Mouse (Mus musculus) kidney, postnatal 10 days (tissue): ENCODE data around the gene Dgkd.

Experiments used
- DNase-seq: peaks from one replicate; pipeline ENCODE4 v3.0.0; 2021; ENCODE audit warnings: mixed read lengths

Dgkd gene

DNA sequence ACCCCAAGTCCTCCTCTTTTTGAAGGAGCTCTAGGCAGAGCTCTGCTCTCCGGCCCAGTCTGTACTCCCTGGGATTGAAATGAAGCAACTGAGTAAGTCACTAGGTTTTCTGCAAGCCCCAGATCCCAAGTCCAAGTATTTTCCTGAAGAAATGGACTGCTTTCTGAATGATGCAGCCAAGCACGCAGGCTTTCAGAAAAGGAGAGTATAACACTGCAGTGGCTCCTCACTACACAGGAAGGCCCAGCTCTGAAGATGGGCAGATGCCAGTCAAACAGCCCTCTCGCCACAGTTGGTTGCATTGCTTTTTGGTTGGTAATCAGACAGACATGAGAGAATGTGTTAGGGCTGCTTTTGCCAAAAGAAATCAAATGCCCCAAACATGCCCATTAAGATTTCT lies 98.6 kb downstream of the Dgkd start:
- no peak for DNase-seq

DNA sequence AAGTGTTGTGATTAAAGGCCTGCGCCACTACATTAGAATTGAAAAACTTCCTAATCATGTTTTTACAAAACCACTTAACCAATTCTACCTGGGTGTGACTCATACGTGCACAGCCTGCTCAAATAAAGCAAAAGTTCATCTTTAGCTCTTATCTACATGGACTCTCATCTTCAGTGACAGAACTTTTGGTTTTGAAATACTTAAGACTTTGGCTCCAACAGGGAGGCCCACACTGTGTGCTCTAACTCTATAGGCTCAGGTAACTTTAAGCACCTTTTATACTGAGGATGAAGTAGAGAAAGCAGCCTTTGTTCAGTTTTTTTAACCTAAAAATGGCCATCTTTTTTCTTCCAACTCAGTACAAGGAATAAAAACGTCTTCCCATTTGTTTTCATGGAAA lies 100.0 kb downstream of the Dgkd start:
- no peak for DNase-seq

DNA sequence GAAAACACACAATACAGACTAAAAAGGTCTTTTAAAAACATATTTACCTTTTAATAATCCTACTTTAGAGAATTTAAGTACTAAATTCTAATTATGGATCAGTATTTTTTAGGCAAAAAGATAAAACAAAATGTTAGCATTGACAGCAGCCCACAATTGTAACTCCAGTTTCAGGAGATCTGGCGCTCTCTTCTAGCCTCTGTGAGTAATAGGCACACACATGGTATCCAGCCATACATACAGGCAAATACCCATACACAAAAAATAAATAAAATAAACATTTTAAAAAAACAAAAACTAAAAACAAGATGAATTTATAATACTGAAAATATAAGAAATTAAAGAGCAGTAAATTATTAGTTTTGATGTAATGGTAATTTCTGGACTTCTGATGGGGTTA lies 105.8 kb downstream of the Dgkd start:
- DNase-seq: no peak

DNA sequence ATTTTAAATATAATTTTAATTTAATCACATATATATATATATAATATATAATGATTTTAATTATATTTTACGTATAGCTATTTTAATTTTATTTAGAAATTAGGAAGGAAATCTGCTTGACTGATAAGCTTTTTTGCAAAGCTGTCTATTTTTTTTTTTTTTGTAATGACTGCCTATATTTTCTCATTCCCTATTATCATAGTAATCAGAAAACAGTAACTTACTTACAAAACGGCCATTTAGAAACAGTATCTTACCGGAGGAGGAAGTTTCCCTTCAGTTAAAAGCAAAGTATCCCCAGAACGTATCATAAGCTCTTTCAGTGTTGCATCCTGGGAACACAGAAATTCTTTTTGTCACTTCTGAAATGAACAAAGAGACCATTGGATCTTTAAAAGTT lies 106.4 kb downstream of the Dgkd start:
- no peak for DNase-seq

DNA sequence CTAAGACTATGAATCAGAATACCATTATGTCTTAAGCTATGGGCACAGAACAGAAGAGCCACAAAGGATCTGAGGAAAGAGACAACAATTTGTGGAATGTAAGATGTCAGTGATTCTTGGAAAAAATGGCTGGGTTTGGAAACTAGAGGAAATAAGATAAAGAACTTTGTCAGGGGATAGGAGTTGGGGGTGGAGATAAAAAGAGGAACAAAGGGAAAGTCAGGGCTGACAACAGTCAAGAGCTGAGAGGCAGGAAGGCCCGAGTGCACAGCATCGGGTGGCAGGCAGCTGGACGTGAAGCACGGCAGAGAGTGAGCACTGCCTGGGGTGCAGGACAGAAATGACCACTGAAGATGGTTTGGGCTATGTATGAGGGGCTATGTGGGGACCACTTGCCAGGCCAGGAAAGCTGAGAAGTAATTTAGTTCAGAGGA lies 106.9 kb downstream of the Dgkd start:
- DNase-seq: no peak

DNA sequence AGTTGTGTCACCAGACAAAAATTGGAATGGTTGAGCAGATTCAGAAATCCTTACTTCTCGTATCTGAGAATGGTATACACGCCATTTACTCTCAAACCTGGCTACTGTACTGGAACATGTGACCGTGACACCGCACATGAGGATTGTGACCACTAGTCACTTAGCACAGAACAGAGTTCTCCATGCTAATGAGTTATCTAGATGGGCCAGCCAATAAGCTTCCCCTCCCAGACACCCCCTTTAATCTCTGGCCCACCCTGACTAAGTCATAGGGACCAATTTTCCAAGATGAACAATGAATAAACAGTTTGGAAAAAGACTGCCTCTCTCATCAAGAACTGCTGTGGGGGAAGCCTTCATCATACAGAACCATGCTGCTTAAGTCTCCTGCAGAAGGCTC lies 107.7 kb downstream of the Dgkd start:
- DNase-seq: no peak

DNA sequence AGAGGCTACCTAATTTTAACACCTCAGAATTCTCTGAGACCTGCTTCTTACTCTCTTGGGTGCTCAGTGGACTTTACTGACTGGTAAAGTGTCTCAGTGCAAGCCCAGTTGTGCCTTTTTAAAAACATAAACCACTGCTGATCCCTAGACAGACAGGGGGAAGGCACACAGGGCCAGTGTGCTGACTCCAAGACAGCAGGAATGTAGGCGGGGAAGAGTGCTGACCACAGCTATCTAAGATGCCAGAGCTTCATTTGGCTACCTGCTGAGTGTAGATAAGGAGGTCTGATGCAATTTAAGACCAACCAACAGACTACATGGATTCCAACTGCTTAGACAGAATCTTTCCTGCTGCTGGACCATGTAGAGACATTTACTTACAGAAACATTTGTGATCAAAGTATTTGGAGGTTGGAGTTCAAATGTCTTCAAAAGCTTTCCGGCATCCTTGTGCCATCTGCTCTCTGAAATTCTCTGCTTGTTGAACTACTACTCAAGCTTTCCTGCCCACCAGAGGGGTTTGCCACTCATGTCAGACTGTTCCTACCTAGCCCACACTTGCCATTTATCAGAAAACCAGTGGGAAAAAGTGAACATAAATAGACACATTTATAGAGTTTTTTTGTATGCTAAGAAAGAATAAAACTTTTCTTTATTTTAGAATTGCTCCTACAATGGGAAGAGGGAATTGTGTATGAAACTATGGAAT lies 108.5 kb downstream of the Dgkd start:
- no peak for DNase-seq

DNA sequence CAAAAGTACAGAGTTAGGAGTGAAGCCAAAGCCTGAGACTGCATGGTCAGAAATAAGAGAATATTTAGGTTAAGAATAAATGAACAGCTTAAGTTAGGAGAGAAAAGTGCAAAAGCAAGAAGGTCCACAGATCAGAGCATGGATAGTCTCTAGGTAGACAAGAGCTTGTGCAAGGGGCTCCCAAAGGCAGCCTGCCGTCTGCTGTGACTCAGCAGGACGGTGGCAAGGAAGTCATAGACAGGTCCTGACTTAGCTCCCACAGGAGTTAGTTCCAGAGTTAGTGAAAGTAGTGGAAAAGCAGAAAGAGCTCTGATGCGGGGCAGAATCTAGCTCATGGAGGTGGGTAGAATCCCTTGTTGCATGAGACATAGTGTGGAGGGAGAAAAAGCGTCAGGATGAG lies 117.3 kb downstream of the Dgkd start:
- no peak for DNase-seq

DNA sequence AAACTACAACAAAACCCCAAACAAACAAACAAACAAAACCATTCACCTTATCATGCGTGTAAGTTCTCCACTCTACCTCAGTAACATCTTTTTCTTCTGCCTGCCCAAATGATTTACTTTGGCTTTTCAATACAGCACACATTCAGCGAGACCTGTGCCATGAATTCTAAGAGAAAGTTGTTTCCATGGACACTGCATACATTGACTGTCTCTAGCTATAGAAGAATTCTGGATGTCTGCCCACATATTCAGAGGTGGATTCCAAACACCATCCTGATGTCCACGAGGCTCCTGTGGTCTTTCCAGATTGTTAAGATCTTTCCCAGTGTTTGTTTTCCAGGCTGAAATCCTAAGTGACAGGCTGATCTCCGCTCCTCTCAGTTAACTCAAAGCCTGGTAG lies 129.2 kb downstream of the Dgkd start:
- no peak for DNase-seq

DNA sequence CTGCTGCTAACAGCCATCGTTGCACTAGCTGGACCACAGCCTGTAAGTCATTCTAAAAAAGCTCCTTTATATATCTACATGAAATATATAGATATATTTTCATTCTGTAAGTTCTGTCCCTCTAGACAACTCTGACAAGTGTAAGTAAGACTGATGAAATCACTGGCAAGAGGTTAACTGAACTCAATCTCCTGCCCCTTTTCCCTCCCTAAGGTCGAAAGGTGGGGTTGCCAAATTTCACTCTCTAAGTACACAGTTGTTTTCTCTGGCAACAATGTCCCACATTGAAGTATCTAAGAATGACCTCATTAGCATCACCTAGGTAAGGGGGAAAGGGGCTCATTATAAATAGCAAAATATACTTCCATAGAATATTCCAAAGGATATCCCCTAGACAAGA lies 139.6 kb downstream of the Dgkd start:
- DNase-seq: no peak
